In the genomic region with DNA sequence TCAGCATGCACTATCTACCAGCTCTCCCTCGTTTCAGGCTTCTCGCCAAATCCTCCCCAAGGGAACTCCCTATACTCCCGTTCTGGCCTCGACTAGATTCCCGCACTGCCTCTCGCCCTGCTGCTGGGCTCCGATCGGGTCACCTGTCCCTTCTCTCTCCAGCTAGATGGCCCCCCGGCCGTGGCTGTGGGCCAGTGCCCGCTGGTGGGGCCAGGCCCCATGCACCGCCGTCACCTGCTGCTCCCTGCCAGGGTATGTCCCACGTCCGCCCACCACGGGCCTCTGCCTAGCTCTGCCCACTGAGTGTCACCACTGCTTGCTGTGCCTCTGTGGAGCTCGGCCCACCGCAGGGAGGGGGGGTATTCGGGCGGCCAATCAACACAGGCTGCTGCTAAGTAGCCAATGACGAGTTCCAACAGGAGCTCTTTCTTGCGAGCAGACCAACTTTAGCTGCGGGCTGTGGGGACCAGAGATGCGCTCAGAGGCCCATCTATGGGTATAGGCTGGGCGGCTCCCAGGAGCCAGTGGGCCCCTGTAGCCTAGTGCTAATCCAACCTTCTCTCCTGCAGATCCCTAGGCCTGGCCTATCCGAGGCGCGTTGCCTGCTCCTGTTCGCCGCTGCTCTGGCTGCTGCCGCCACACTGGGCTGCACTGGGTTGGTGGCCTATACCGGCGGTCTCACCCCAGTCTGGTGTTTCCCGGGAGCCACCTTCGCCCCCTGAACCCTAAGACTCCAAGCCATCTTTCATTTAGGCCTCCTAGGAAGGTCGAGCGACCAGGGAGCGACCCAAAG, we compare ENCODE assay signal across 8 mouse cellular contexts. TPM values are rescaled to one million over a fixed set of nuclear protein-coding genes. Genes with fewer than 3 reads are reported as not detected.
DNase-seq lines count a peak whose midpoint lies in the region; ATAC-seq and TF ChIP-seq lines count a peak whose summit lies in the region.

No protein-coding gene starts in this region.

- peaks cover 56% of the 10 kb centered on the region for H3K36me3 ChIP-seq in embryonic facial prominence, embryonic 10.5 days (replicated peaks)
- H3K36me3 ChIP-seq in heart, embryonic 14.5 days (ENCODE audit: control insufficient read depth, insufficient read depth, low read length): peaks cover 52% of the 10 kb centered on the region
- peaks cover 46% of the 10 kb centered on the region for H3K36me3 ChIP-seq in kidney, embryonic 15.5 days
- no peaks in the 10 kb centered on the region; the same call in 1 of the 2 replicates for H3K36me3 ChIP-seq in testis, adult 2 months (ENCODE audit: control insufficient read depth, insufficient read depth, low read length)

- DNase-seq in spleen, postnatal 10 days (ENCODE audit: low spot score in 2 of 2): peak; percentile 38 to 49
- no peak for DNase-seq in spleen, adult 18-20 months
- peak; percentile 90 for DNase-seq in embryonic facial prominence, embryonic 10.5 days (ENCODE audit: low spot score)
- peak; percentile 56 for DNase-seq in lung, postnatal 36 days
- no peak for DNase-seq in layer of hippocampus, adult 8-10 months (ENCODE audit: low spot score in 2 of 2)

- peak; percentile 40 for ATAC-seq in heart, embryonic 14.5 days (ENCODE audit: insufficient number of reproducible peaks, insufficient read depth, low FRiP score, low read depth)
- ATAC-seq in kidney, embryonic 15.5 days (replicated peaks; ENCODE audit: low FRiP score): peak; percentile 54

- no peak for TF ChIP-seq POLR2A in testis, adult 2 months (IDR thresholded peaks at IDR 0.05; ENCODE audit: control insufficient read depth, low read depth, low read length)

- peak overlapping the region; percentile 87 for H3K4me2 ChIP-seq in heart, embryonic 14.5 days (ENCODE audit: low read length)
- H3K4me2 ChIP-seq in kidney, embryonic 15.5 days: peak overlapping the region; percentile 95

- H3K27me3 ChIP-seq in embryonic facial prominence, embryonic 10.5 days (replicated peaks; ENCODE audit: low read depth, poor library complexity, severe bottlenecking): peaks cover 29% of the 10 kb centered on the region
- H3K27me3 ChIP-seq in heart, embryonic 14.5 days (ENCODE audit: control insufficient read depth, insufficient read depth, low read length): no peaks in the 10 kb centered on the region
- 0 out of 2 replicates have a peak, but pooled peaks cover 8% of the 10 kb centered on the region for H3K27me3 ChIP-seq in kidney, embryonic 15.5 days
- no peaks in the 10 kb centered on the region for H3K27me3 ChIP-seq in testis, adult 2 months (ENCODE audit: control insufficient read depth, insufficient read depth, low read length)

- peak overlapping the region; percentile 66 for H3K9ac ChIP-seq in heart, embryonic 14.5 days (ENCODE audit: low read length)
- H3K9ac ChIP-seq in kidney, embryonic 15.5 days: peak overlapping the region; percentile 49

- WGBS in embryonic facial prominence, embryonic 10.5 days: 4% methylated on average over 38 of the region's 38 CpGs
- 7% methylated on average over 36 of the region's 38 CpGs for WGBS in heart, embryonic 14.5 days
- WGBS in kidney, embryonic 15.5 days: 6% methylated on average over 38 of the region's 38 CpGs

- TF ChIP-seq CTCF in testis, adult 2 months (IDR thresholded peaks at IDR 0.05; ENCODE audit: control insufficient read depth, insufficient read depth, insufficient replicate concordance, low read depth, low read length): no peak

- H3K27ac ChIP-seq in embryonic facial prominence, embryonic 10.5 days (replicated peaks): peak overlapping the region; percentile 96
- peak overlapping the region; percentile 92 to 100 for H3K27ac ChIP-seq in heart, embryonic 14.5 days (replicated peaks in 1 of 2; ENCODE audit: control insufficient read depth in 1 of 2, insufficient read depth in 1 of 2, low read depth in 2 of 2, low read length in 2 of 2)
- peak overlapping the region; percentile 99 for H3K27ac ChIP-seq in kidney, embryonic 15.5 days
- peak overlapping the region; percentile 5; the same call in 1 of the 2 replicates for H3K27ac ChIP-seq in testis, adult 2 months (ENCODE audit: control insufficient read depth, insufficient read depth, low read depth, low read length)

- peak overlapping the region; percentile 89 for H3K4me3 ChIP-seq in embryonic facial prominence, embryonic 10.5 days
- peak overlapping the region; percentile 48 to 79 for H3K4me3 ChIP-seq in heart, embryonic 14.5 days (ENCODE audit: control insufficient read depth in 1 of 2, insufficient read depth in 1 of 2, low read depth in 1 of 2, low read length in 2 of 2)
- peak overlapping the region; percentile 85 for H3K4me3 ChIP-seq in kidney, embryonic 15.5 days (replicated peaks)
- no peak overlapping the region; the same call in 1 of the 2 replicates for H3K4me3 ChIP-seq in testis, adult 2 months (ENCODE audit: control insufficient read depth, low read depth, low read length)

- H3K9me3 ChIP-seq in embryonic facial prominence, embryonic 10.5 days: no peaks in the 10 kb centered on the region; the same call in 1 of the 2 replicates
- H3K9me3 ChIP-seq in heart, embryonic 14.5 days (ENCODE audit: control insufficient read depth, low read length): no peaks in the 10 kb centered on the region
- H3K9me3 ChIP-seq in kidney, embryonic 15.5 days (replicated peaks): no peaks in the 10 kb centered on the region

- H3K4me1 ChIP-seq in embryonic facial prominence, embryonic 10.5 days: peaks cover 52% of the 10 kb centered on the region
- H3K4me1 ChIP-seq in heart, embryonic 14.5 days (ENCODE audit: control insufficient read depth in 2 of 2, insufficient read depth in 2 of 2, low read length in 2 of 2): peaks cover 30 to 37% of the 10 kb centered on the region in 2 experiments
- peaks cover 51% of the 10 kb centered on the region for H3K4me1 ChIP-seq in kidney, embryonic 15.5 days
- H3K4me1 ChIP-seq in testis, adult 2 months (ENCODE audit: control insufficient read depth, insufficient read depth, low read length): peaks cover 48% of the 10 kb centered on the region

RNA-seq across cellular contexts. Expression of a gene that starts 1.8 kb away (rescaled TPM):
- polyA plus RNA-seq in embryonic facial prominence, embryonic 10.5 days (2016; fragmentation: Nextera tagmentation; extraction: Ambion mirVana): 6.3 and 7.6 TPM in 2 replicates
- 7.3 and 8.3 TPM in 2 replicates for polyA plus RNA-seq in heart, embryonic 14.5 days (2014; fragmentation: Nextera tagmentation; extraction: Ambion mirVana)
- 8.0 and 10.1 TPM in 2 replicates for polyA plus RNA-seq in kidney, embryonic 15.5 days (2015; fragmentation: Nextera tagmentation; extraction: Ambion mirVana)
- 3.3 and 3.5 TPM in 2 replicates for polyA plus RNA-seq in testis, adult 2 months (2012; rRNA removed)
- total RNA-seq in layer of hippocampus, adult 8-10 months (2022): 1 to 10 TPM; 2.0 to 3.7 (median 3.6) TPM

RNA-seq across cellular contexts. Expression of a gene that starts 8.9 kb away (rescaled TPM):
- 7.0 and 9.1 TPM in 2 replicates for polyA plus RNA-seq in embryonic facial prominence, embryonic 10.5 days (2016; fragmentation: Nextera tagmentation; extraction: Ambion mirVana)
- 31.1 and 36.0 TPM in 2 replicates for polyA plus RNA-seq in heart, embryonic 14.5 days (2014; fragmentation: Nextera tagmentation; extraction: Ambion mirVana)
- 18.1 and 24.7 TPM in 2 replicates for polyA plus RNA-seq in kidney, embryonic 15.5 days (2015; fragmentation: Nextera tagmentation; extraction: Ambion mirVana)
- polyA plus RNA-seq in testis, adult 2 months (2012; rRNA removed): 75.3 and 91.2 TPM in 2 replicates
- total RNA-seq in layer of hippocampus, adult 8-10 months (2022): 10 to 100 TPM; 35.6 to 55.8 (median 45.3) TPM

RNA-seq across cellular contexts. Expression of a gene that starts 16.6 kb away (rescaled TPM):
- 16.8 and 18.0 TPM in 2 replicates for polyA plus RNA-seq in embryonic facial prominence, embryonic 10.5 days (2016; fragmentation: Nextera tagmentation; extraction: Ambion mirVana)
- polyA plus RNA-seq in heart, embryonic 14.5 days (2014; fragmentation: Nextera tagmentation; extraction: Ambion mirVana): 19.6 and 20.4 TPM in 2 replicates
- 15.4 and 18.7 TPM in 2 replicates for polyA plus RNA-seq in kidney, embryonic 15.5 days (2015; fragmentation: Nextera tagmentation; extraction: Ambion mirVana)
- 83.7 and 92.1 TPM in 2 replicates for polyA plus RNA-seq in testis, adult 2 months (2012; rRNA removed)
- total RNA-seq in layer of hippocampus, adult 8-10 months (2022): 100 to 1,000 TPM; 136 to 144 (median 141) TPM

RNA-seq across cellular contexts. Expression of a gene that starts 25.6 kb away (rescaled TPM):
- 0.99 and 1.9 TPM in 2 replicates for polyA plus RNA-seq in embryonic facial prominence, embryonic 10.5 days (2016; fragmentation: Nextera tagmentation; extraction: Ambion mirVana)
- polyA plus RNA-seq in heart, embryonic 14.5 days (2014; fragmentation: Nextera tagmentation; extraction: Ambion mirVana): 1.2 TPM in 2 replicates
- 2.9 and 3.4 TPM in 2 replicates for polyA plus RNA-seq in kidney, embryonic 15.5 days (2015; fragmentation: Nextera tagmentation; extraction: Ambion mirVana)
- 13.2 and 16.4 TPM in 2 replicates for polyA plus RNA-seq in testis, adult 2 months (2012; rRNA removed)
- total RNA-seq in layer of hippocampus, adult 8-10 months (2022): under 1 TPM; 0.18 to 0.57 (median 0.31) TPM

RNA-seq across cellular contexts. Expression of a gene that starts 27.1 kb away (rescaled TPM):
- 15.9 and 18.0 TPM in 2 replicates for polyA plus RNA-seq in embryonic facial prominence, embryonic 10.5 days (2016; fragmentation: Nextera tagmentation; extraction: Ambion mirVana)
- polyA plus RNA-seq in heart, embryonic 14.5 days (2014; fragmentation: Nextera tagmentation; extraction: Ambion mirVana): 5.5 and 5.6 TPM in 2 replicates
- 16.1 and 16.3 TPM in 2 replicates for polyA plus RNA-seq in kidney, embryonic 15.5 days (2015; fragmentation: Nextera tagmentation; extraction: Ambion mirVana)
- polyA plus RNA-seq in testis, adult 2 months (2012; rRNA removed): 49.3 and 59.7 TPM in 2 replicates
- total RNA-seq in layer of hippocampus, adult 8-10 months (2022): 10 to 100 TPM; 13.3 to 15.1 (median 14.4) TPM

Comparison
In these comparisons a context has a peak if more than half of its experiments do, and no peak if none do; other contexts are left out.
1. DNase-seq: peak in spleen, postnatal 10 days (2 of 2), embryonic facial prominence, embryonic 10.5 days (single experiment) and lung, postnatal 36 days (single experiment); none in spleen, adult 18-20 months (0 of 2) and layer of hippocampus, adult 8-10 months (0 of 2).
2. H3K27ac ChIP-seq: peak in every context shown above with its lines; median percentile 99 in kidney, embryonic 15.5 days; 96 in embryonic facial prominence, embryonic 10.5 days; 96 in heart, embryonic 14.5 days; 5 in testis, adult 2 months.